Mouse (Mus musculus) CD4-positive naive resting alpha-beta T cell, adult 76 days (primary cell): ENCODE measurements around the gene Rnf212. TPM values are rescaled to one million over a fixed set of nuclear protein-coding genes. Genes with fewer than 3 reads are reported as not detected.

ENCODE experiments used
- total RNA-seq: library from RNA; stranded (reverse); gene quantifications from one replicate; pipeline ENCODE4 v1.2.4, GENCODE M21; 2023

The Rnf212 gene
- total RNA-seq, result not detected

GRCm38 (mm10) chr5:108774630-108775306, at the start of gene Rnf212:
TSS of gene Rnf212 (minus strand) at chr5:108774982.

GRCm38 (mm10) chr5:108808750-108809149, 34.0 kb upstream of the Rnf212 start, which contains the start of gene Vmn2r8:
TSS of gene Vmn2r8 (minus strand) at chr5:108808850.

GRCm38 (mm10) chr5:108795263-108795662, 20.5 kb upstream of the Rnf212 start, which contains the start of gene Tmed11:
TSS of gene Tmed11 (minus strand) at chr5:108795363.

GRCm38 (mm10) chr5:108692271-108692670, 82.5 kb downstream of the Rnf212 start, which contains the start of gene Fgfrl1:
TSS of gene Fgfrl1 (plus strand) at chr5:108692382.

Other genes with a start within 250 kb of the Rnf212 start
- gene Cplx1, start 225.0 kb downstream of the Rnf212 start, total RNA-seq, result not detected
- 173 TPM for gene Gak, start 145.2 kb downstream of the Rnf212 start, total RNA-seq
- gene Tmem175, start 145.2 kb downstream of the Rnf212 start, total RNA-seq, result 17.3 TPM
- 24.4 TPM for gene Idua, start 114.7 kb downstream of the Rnf212 start, total RNA-seq
- gene Dgkq, start 105.3 kb downstream of the Rnf212 start, total RNA-seq, result 43.3 TPM
- not detected for gene Slc26a1, start 99.4 kb downstream of the Rnf212 start, total RNA-seq
- 6.6 TPM for gene Fgfrl1, start 82.6 kb downstream of the Rnf212 start, total RNA-seq
- not detected for gene Tmed11, start 20.4 kb upstream of the Rnf212 start, total RNA-seq
- gene Vmn2r8, start 33.9 kb upstream of the Rnf212 start, total RNA-seq, result not detected
- not detected for gene Vmn2r9, start 77.6 kb upstream of the Rnf212 start, total RNA-seq
- gene Vmn2r10, start 231.5 kb upstream of the Rnf212 start, total RNA-seq, result not detected